Mouse (Mus musculus) 416B (cell line): ENCODE results near the gene H1foo.

Source experiments
- DNase-seq: peaks from one replicate; pipeline ENCODE4 v3.0.0; 2011; ENCODE audit warnings: low read depth

Gene H1foo

GRCm38 (mm10) chr6:115962439-115963085, 17.8 kb downstream of the H1foo start:
- no peak for DNase-seq

- no peak for DNase-seq
These were observed 18.9 kb downstream of the H1foo start for GRCm38 (mm10) chr6:115963656-115964055.

DNA sequence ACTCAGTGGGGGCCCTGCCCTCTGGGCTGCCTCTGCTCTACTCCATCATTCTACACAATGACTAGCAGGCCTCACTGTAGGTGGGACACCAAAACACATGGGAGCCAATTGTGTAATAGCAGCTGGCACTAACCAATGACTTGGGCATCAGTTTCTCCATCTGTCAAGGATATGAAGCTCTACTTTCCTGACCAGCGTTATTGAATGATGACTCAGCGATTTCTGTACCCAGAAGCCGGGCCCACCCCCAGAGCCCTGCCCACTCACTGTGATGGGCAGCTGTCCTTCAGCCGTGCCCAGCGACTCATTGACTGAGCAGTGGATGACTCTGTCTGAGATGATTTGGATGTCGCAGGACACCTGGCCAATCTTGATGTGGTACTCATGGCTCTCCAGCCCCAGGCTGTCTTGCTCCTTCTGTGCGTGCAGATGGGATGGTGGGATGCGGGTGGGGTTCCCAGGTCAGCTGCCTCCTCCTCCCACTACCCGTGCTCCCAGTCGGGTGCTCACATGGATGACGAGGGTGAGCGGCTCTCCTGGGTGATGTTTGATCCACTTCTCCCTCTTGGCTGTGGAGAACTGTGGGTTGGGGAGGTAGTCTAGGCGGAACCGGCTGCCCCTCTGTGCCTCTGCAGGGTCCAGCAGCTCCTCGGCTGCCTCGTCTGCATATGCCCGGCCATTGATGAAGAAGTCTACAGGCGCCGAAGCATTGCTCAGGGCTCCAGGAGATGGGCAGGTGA, 21.7 kb downstream of the H1foo start:
- DNase-seq = no peak

DNA sequence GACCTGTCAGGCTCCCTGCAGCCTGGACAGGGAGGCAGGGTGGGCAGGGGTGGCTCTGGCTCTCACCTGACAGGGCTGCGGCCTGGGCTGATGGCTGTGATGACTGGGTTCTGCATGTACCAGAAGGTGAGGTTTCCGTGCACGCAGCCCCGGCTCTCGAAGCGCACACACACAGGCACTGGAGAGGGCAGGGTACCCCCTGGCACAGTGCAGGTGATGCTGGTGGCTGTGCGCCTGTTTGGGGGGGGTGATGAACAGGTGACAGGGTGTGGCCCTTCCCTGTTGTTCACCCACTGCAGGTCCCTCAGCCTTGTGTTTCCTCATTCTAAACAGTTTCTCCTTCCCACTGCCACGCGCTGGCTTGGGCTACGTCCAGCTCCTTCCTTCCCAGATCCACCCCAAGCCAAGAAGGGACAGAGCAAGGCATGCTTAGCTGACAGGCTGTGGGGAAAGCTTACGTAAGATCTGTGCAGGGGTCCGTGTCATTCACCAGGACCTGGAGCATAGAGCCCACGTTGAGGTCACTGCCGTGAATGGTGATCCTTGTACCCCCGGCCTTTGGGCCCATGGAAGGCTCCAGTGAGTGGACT, 22.6 kb downstream of the H1foo start:
- no peak for DNase-seq

DNA sequence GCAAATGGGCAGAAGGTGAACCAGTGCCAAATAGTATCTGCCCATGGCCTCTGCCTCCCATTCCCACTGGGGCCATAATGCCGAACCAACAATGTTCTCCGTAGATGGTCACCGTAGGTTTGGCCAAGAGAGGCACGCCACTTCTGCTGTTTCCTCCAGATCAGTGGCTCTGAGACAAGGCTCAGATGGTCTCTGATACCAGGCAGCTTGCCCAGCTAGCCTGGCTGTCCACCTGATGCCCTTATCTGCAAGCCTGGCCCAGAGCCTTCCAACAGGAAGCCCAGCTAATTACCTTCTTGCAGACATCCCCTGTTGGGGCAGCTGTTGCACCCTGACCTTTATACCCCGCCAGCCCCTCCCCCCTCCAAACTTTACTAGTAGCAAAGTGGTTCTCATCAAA, 23.3 kb downstream of the H1foo start:
- DNase-seq = peak; percentile 24

- peak; percentile 21 for DNase-seq
These were observed 24.0 kb downstream of the H1foo start for GRCm38 (mm10) chr6:115968700-115969099.

DNA sequence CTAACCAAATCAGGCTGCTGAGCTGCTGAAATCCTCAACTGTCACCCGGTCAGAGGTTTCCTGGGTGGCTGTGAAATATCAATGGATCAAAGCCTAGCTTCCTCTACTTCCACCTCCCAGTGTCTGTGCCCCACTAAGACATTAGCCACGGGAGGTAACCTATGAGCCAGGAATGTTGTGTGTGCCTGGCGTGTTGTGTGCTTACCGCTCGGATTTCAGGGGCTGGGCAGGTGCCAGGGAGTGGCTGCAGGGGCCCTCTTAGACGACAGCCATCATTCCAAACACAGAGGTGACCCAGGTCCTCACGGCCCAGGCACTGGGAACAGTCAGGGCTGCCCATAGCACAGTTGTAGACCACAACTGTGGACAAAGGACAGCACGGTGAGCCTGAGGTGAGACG, 24.4 kb downstream of the H1foo start:
- DNase-seq = no peak

DNA sequence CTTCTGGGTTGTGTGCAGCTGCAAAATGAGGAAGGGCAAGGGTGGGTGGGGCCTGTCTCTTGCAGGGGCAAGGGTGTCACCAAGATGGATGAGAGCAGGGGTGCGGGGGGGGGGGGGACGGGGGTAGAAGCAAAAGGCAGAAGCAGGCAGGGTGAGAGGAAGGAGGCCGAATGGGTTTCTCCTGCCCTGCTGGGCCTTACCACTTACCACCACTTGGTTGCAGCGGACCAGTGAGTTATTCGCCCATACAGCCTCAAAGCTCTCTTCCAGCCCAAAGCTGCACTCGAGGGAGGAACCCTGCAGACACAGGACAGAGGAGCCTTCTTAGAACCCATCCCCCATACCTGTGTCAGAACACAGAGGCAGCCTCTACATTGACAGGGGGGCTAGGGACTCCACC, 25.2 kb downstream of the H1foo start:
- DNase-seq = no peak

GRCm38 (mm10) chr6:115971273-115972060, 26.7 kb downstream of the H1foo start:
- no peak for DNase-seq

- DNase-seq = no peak
These were observed 27.5 kb downstream of the H1foo start for GRCm38 (mm10) chr6:115972083-115972764.

GRCm38 (mm10) chr6:115973139-115973875, 28.6 kb downstream of the H1foo start:
- peak; percentile 31 for DNase-seq

DNA sequence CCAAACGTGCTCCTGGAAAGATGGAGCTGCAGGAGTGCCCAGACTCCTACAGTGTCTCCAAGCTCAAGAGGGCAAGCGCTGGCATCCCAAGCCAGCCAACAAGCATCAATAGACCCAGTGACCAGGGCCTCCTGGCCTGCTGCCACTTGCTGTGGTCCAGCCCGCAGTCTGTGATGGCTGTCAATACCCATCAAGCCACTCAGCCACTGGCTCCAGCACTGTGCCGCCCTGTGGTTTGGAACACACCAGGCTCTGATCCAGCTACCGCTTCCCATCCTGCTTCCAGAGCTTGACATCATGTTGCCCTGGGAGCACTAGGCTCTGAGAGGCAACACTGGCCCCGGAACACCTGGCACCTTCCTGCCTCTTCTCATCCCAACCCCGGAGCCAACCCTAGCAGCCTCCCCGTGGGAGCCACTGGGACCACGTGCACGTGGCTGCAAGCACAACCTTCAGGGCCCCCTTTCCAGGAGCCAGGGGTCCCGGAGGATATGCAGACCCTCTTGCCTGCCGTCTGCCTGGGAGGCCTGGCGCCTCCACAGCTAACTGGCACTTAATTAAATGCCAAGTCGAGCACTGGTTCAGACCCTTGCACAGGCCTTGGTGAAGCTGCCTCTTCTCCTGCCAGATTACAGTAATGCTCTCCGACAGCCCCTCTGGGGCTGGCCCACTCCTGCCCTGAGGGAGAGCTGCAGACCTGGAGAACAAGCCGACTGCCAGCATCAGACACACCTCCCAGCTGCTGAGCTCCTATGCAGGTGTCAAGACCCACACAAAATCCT, 29.3 kb downstream of the H1foo start:
- no peak for DNase-seq

DNA sequence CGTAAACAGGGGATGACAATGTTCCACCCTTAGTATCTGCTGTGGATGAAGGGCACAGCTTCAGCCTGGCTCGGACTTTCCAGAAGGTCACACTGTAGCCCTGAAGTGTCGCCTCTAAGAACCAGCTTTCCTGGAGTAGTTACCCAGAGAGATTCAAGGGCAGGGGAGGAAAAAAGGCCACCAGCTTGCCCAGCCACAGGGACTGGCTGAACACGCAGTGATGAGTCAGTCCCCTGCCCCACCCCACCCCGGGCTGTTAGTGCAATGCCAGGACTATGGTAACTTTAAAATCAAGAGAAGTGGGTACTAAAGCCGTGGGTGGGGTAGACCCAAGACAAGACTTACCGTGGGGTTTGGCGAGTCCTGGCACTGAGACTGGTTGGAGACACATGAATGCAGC, 30.9 kb downstream of the H1foo start:
- DNase-seq = no peak

DNA sequence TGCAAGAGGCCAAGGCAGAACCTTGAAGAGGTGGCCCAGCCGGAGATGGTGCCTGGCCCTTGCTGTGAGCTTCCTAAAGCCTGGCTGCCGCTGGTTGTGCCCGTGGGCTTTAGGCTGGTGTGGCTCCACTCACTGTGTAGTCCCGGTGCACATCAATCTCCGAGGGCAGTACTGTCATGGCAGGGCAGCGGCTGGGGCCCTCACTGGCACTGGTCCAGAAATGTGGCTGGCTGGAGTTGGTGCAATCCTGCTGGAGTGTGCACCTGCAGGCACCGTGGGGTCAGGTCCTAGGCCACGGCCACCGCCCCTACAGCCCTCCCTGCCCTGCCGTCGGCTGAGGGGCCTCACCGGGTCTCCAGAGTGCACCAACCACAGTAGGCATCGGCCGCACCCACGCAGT, 33.1 kb downstream of the H1foo start:
- DNase-seq = no peak

DNA sequence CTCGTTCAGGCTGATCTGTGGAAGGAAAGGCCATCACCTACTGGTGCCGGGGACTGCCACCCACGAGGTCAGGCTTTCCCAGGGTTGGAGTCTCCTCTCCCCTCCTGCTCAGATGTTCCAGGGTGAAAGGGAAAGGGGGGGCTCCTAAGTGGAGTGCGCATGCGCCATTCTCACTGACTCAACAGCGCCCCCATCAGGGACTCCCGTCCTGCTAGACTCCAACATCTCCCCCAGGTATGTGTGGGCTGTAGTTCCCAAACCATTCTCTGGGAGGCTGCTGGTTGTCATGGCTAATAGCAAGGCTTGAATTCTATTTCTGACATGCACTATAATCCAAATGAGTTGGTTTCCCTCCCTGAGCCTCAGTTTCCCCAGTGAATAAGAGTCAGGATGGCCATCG, 33.9 kb downstream of the H1foo start:
- no peak for DNase-seq

- no peak for DNase-seq
These were observed 38.2 kb downstream of the H1foo start for GRCm38 (mm10) chr6:115982889-115983288.

DNA sequence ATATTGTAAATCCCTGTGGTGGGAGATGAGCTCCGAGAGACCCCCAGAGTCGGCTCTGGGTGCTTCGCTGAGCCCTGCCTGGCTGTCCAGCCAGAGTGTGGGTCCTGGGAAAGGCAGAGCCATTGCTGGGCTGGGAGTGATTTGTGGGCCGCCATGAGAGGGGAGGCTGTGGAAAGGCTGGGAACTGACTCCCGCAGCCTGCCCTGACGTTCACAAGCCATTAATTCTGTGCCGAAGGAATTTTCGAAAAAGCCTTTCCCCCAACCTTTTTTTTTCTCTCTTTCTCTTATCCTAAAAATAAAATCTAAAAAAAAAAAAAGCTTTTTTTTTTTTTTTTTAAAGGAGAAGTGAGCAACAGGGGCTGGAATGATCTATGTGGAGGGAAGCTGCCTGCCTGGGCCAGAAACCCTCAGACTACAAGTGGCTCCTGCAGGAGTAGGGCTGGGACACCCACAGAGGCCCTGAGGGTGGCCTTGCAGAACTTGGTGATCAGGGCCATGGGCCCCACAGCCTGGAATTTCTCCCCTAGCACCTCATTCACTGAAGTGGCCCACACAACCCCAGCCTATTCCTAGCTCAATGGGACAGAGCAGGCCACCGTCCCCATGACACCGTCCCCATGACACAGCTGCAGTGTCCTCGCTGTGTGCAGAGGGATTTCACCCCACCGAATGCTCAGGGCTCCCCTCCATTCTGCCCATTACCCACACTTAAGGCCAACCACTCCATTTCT, 38.7 kb downstream of the H1foo start:
- no peak for DNase-seq

DNA sequence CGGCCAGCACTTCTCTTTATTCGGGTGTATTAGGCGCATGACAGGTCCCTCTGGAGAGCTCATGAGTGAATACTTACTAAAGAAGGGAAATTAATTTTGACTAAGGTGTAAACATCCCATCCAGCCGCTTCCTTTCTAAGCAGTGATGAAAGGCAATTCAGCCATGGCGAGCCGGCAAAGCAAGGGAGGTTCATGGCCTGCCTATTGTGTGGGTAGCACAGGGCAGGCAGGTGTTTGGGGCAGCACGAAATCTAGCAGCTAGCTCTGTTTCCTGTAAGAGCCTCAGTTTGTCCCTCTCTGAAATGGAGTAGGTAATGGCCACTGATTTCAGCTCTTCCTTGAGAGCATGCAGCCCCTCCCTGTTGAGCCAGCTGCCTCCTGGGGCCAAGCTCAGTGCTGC, 39.8 kb downstream of the H1foo start:
- no peak for DNase-seq

- no peak for DNase-seq
These were observed 40.9 kb downstream of the H1foo start for GRCm38 (mm10) chr6:115985622-115986021.
